Mouse (Mus musculus) cortical plate, adult 2 months (tissue): ENCODE data around the gene Mpz. TPM values are rescaled to one million over a fixed set of nuclear protein-coding genes. Genes with fewer than 3 reads are reported as not detected.

Source experiments
- H3K27ac ChIP-seq: fragments of 200-500 bp; 2 replicates; pipeline ENCODE4 v1.5.1; 2012; ENCODE audit warnings: low read length, control low read depth, inconsistent platforms; ENCODE audit not compliant: insufficient read depth
- H3K4me1 ChIP-seq: fragments of 200-500 bp; 2 replicates; pipeline ENCODE4 v1.6.1; 2011; ENCODE audit warnings: low read length; ENCODE audit not compliant: control insufficient read depth, insufficient read depth
- H3K4me3 ChIP-seq: fragments of 200-500 bp; 2 replicates; pipeline ENCODE4 v1.5.1; 2011; ENCODE audit warnings: mild to moderate bottlenecking, low read length, control low read depth; ENCODE audit not compliant: insufficient read depth
- CTCF ChIP-seq: fragments of 200-500 bp; IDR thresholded peaks from 2 replicates; pipeline ENCODE4 v1.5.1; 2011; ENCODE audit warnings: mild to moderate bottlenecking, control low read depth, low read length; ENCODE audit not compliant: insufficient read depth; ENCODE audit errors: extremely low read depth
- POLR2A ChIP-seq: fragments of 200-500 bp; IDR thresholded peaks from 2 replicates; pipeline ENCODE4 v1.6.1; 2011; ENCODE audit warnings: mild to moderate bottlenecking, low read length, control low read depth; ENCODE audit not compliant: insufficient read depth; ENCODE audit errors: extremely low read depth
- polyA plus RNA-seq: library from polyadenylated mRNA; depleted of rRNA; stranded (reverse); fragments of >200 nt; gene quantifications from 2 replicates; pipeline ENCODE4 v1.2.3, GENCODE M21; 2012

The Mpz gene
- polyA plus RNA-seq, 1 experiment, result 0.19 TPM

- Histone ChIP-seq H3K27ac (0 out of 2 replicates have a peak overlapping the region, but pooled peaks have one; percentile 77), H3K4me1 (no peaks in the 10 kb centered on the region), H3K4me3 (no peak overlapping the region)
- TF ChIP-seq POLR2A, result no peak
- no peak for TF ChIP-seq CTCF
Measured at GRCm38 (mm10) chr1:171183620-171184019, 33.1 kb downstream of the Mpz start.

- TF ChIP-seq POLR2A (no peak), CTCF (no peak)
- Histone ChIP-seq H3K4me3 (no peak overlapping the region), H3K27ac (peak overlapping the region; percentile 77; the same call in 1 of the 2 replicates), H3K4me1 (peaks cover 1% of the 10 kb centered on the region; the same call in 1 of the 2 replicates)
Measured at GRCm38 (mm10) chr1:171184314-171184713, 33.8 kb downstream of the Mpz start.

DNA sequence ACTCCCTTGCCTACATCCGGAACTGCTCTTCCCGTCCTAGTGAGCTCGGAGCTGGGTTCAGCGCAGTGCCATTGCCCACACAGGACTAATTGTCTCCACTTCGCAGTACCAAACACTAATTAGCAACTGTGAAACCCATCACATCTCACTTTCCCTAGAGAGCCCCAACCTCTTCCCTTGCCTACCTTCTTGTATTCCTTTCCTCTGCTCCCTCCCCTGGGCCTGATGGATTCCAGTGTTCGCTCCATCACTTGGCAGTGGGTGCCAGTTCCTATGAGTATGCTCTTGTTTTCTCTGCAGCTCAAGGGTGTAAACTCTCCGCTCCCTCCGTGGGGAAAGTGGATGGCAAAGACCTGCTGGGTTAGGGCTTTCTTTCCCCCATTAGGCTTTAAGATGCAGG, 35.1 kb downstream of the Mpz start:
- H3K4me1 ChIP-seq, result peaks cover 3% of the 10 kb centered on the region; the same call in 1 of the 2 replicates
- TF ChIP-seq CTCF (no peak), POLR2A (no peak)
- H3K4me3 ChIP-seq, result no peak overlapping the region
- no peak overlapping the region for H3K27ac ChIP-seq

GRCm38 (mm10) chr1:171187851-171188700, 37.6 kb downstream of the Mpz start:
- no peak overlapping the region for H3K27ac ChIP-seq
- H3K4me3 ChIP-seq, result no peak overlapping the region
- TF ChIP-seq CTCF (no peak), POLR2A (no peak)
- H3K4me1 ChIP-seq, result peaks cover 3% of the 10 kb centered on the region; the same call in 1 of the 2 replicates

- Histone ChIP-seq H3K27ac (no peak overlapping the region), H3K4me1 (peaks cover 3% of the 10 kb centered on the region; the same call in 1 of the 2 replicates), H3K4me3 (no peak overlapping the region)
- no peak for TF ChIP-seq POLR2A
- no peak for TF ChIP-seq CTCF
Measured at GRCm38 (mm10) chr1:171189046-171189445, 38.5 kb downstream of the Mpz start.

DNA sequence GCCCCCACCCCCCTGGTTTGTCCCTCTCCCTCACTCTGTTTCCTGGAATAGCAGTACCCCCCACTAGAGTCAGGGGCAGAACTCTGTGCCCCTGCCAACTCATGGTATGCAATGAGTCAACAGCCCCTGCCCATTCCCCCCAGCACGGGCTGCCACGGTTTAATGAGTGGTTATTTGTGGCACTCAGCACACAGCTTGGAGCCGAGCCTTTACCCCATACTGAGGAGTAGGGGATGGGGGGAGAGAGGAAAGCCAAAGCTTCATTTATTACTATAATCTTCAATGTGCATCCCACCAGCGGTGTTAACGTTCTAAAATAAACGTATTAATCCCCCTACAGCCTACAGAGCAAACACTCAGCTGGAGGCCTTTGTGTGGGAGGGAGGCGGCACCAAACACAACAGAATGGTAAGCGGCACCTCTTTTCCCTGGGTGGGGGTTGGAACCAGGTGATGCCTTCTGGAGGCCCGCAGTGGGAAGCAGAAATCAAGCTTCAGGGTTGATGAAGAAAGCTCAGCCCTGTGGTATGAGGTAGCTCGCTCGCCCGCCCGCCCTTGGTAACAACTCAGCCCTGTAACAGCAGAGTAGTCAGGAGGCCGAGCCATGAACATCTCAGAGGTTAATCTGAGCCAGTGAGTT, 39.1 kb downstream of the Mpz start:
- Histone ChIP-seq H3K4me3 (no peak overlapping the region), H3K27ac (no peak overlapping the region), H3K4me1 (peaks cover 3% of the 10 kb centered on the region; the same call in 1 of the 2 replicates)
- TF ChIP-seq POLR2A (no peak), CTCF (no peak)

DNA sequence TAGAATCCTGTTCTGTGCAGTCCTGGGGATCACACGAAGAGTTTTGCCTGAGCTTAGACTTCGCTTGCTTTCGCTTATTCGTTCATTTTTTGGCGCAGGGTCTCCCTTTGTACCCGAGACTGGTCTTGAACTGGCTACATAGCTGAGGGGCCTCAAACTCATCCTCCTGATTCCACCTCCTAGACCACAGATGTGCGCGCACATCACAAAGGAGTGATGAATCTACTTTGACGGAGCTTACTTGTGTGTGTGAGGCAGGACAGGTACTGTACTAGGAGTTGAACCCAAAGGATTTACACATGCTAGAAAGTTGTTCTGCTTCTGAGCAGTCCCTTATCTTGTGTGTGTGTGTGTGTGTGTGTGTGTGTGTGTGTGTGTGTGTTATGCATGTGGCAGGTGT, 40.3 kb downstream of the Mpz start:
- H3K27ac ChIP-seq, result no peak overlapping the region
- no peak overlapping the region for H3K4me3 ChIP-seq
- TF ChIP-seq POLR2A, result no peak
- no peak for TF ChIP-seq CTCF
- peaks cover 3% of the 10 kb centered on the region; the same call in 1 of the 2 replicates for H3K4me1 ChIP-seq

GRCm38 (mm10) chr1:171192283-171192682, 41.8 kb downstream of the Mpz start:
- no peak for TF ChIP-seq CTCF
- TF ChIP-seq POLR2A, result no peak
- H3K27ac ChIP-seq, result no peak overlapping the region
- peaks cover 3% of the 10 kb centered on the region; the same call in 1 of the 2 replicates for H3K4me1 ChIP-seq
- H3K4me3 ChIP-seq, result no peak overlapping the region

DNA sequence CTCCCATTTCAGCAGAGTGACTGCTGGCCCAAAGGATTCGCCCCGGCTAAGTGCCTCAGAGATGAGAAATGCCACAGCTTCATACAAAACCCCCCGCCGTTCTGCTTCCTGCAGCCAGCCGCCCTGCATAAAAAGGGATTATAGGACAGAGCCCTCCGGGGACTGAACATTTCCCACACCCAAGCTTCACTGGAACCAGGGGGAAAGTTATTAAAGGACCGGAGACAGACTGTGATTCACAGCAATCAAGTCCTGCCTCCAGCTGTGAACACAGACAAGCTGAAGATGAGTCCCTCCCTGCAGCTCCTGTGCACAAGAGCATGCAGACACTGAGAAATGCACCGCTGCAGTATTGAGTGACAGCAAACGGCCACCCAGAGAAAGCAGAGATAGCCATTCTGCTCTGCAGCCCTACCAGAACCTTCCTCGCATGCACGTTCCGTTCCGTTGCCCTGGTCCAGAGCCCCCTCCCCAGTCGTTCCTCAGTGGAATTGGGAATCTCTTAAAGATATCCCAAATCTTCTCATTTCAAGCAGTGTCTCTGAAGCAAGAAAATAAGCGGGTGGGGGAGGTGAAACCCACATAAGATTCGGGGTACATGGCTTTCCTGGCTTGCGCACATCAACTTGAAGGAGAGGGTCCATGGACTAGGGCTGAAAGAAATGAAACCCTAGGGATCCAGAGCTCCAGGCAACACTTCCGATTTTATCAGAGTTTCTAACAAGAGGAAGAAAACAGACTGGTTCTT, 42.8 kb downstream of the Mpz start:
- Histone ChIP-seq H3K4me3 (peak overlapping the region; percentile 33), H3K27ac (peak overlapping the region; percentile 36; the same call in 1 of the 2 replicates), H3K4me1 (peaks cover 3% of the 10 kb centered on the region; the same call in 1 of the 2 replicates)
- no peak for TF ChIP-seq CTCF
- no peak for TF ChIP-seq POLR2A
